12 mouse cellular contexts compared by ENCODE assay signal in genomic region chr2:60864977-60865376, GRCm38 (mm10).
DNase-seq lines count a peak whose midpoint lies in the region; ATAC-seq and TF ChIP-seq lines count a peak whose summit lies in the region.
"Had no signal": no experiment of that assay in that cellular context is flagged by ENCODE, and none has a peak within 500 bp of the region (broad histone marks: within the 10 kb centered on the region; RNA-seq: fewer than 3 reads in every experiment).

No protein-coding gene starts in this region.

- peak; percentile 50 to 58 for DNase-seq in kidney, adult 8-10 months
- no peak for DNase-seq in kidney, postnatal 4 days
- DNase-seq in liver, postnatal 0 days: peak; percentile 40
- DNase-seq in testis, postnatal 10 days (ENCODE audit: low spot score): no peak
- DNase-seq in forebrain, embryonic 14.5 days (ENCODE audit: low spot score): no peak
- DNase-seq in embryo, embryonic 10 days (ENCODE audit: low spot score): no peak
- DNase-seq: cerebellum, postnatal 14 days; layer of hippocampus, adult 9-11 months; right cerebral cortex, postnatal 25 days had no signal

- peak; percentile 77 for ATAC-seq in intestine, embryonic 15.5 days
- peak; percentile 68 for ATAC-seq in liver, postnatal 0 days
- ATAC-seq in forebrain, embryonic 14.5 days: no peak
- ATAC-seq: midbrain, embryonic 16.5 days had no signal

- H3K4me3 ChIP-seq in bone marrow macrophage, adult 2 months (ENCODE audit: insufficient read depth, low read length): no peak overlapping the region
- H3K4me3 ChIP-seq in intestine, embryonic 15.5 days (replicated peaks): no peak overlapping the region
- no peak overlapping the region for H3K4me3 ChIP-seq in liver, postnatal 0 days (ENCODE audit: low read depth, low read length)
- no peak overlapping the region for H3K4me3 ChIP-seq in forebrain, embryonic 14.5 days (ENCODE audit: low read depth, low read length)

- peak overlapping the region; percentile 17; the same call in 1 of the 2 replicates for H3K27ac ChIP-seq in bone marrow macrophage, adult 2 months (ENCODE audit: insufficient read depth, low read depth, low read length)
- no peak overlapping the region for H3K27ac ChIP-seq in intestine, embryonic 15.5 days
- peak overlapping the region; percentile 90 for H3K27ac ChIP-seq in liver, postnatal 0 days (ENCODE audit: low read depth)
- H3K27ac ChIP-seq in forebrain, embryonic 14.5 days (ENCODE audit: low read depth, low read length): no peak overlapping the region

- H3K27me3 ChIP-seq in intestine, embryonic 15.5 days (replicated peaks): no peaks in the 10 kb centered on the region
- H3K27me3 ChIP-seq in liver, postnatal 0 days (ENCODE audit: insufficient read depth, low read length): no peaks in the 10 kb centered on the region
- H3K27me3 ChIP-seq in forebrain, embryonic 14.5 days (replicated peaks; ENCODE audit: control insufficient read depth, insufficient read depth, low read length): no peaks in the 10 kb centered on the region

- no peak for TF ChIP-seq POLR2A in bone marrow macrophage, adult 2 months (IDR thresholded peaks at IDR 0.05; ENCODE audit: borderline replicate concordance, low read depth, low read length)

- WGBS in intestine, embryonic 15.5 days: 14% methylated on average over 5 of the region's 5 CpGs
- 28% methylated on average over 5 of the region's 5 CpGs for WGBS in liver, postnatal 0 days (ENCODE audit: insufficient replicate concordance)
- WGBS in forebrain, embryonic 14.5 days: 72% methylated on average over 5 of the region's 5 CpGs

- no peak overlapping the region for H3K9ac ChIP-seq in intestine, embryonic 15.5 days
- H3K9ac ChIP-seq in liver, postnatal 0 days (replicated peaks): peak overlapping the region; percentile 53; the same call in 1 of the 2 replicates
- H3K9ac ChIP-seq in forebrain, embryonic 14.5 days (ENCODE audit: low read length): no peak overlapping the region

- H3K9me3 ChIP-seq in intestine, embryonic 15.5 days: no peaks in the 10 kb centered on the region
- H3K9me3 ChIP-seq in liver, postnatal 0 days (ENCODE audit: low read length): no peaks in the 10 kb centered on the region
- H3K9me3 ChIP-seq in forebrain, embryonic 14.5 days (replicated peaks; ENCODE audit: control insufficient read depth, low read length): no peaks in the 10 kb centered on the region

- peaks cover 47% of the 10 kb centered on the region for H3K4me1 ChIP-seq in bone marrow macrophage, adult 2 months (ENCODE audit: control insufficient read depth, insufficient read depth, low read length)
- H3K4me1 ChIP-seq in intestine, embryonic 15.5 days (replicated peaks): peaks cover 24% of the 10 kb centered on the region; the same call in 1 of the 2 replicates
- H3K4me1 ChIP-seq in liver, postnatal 0 days (ENCODE audit: insufficient read depth): peaks cover 43% of the 10 kb centered on the region
- no peaks in the 10 kb centered on the region for H3K4me1 ChIP-seq in forebrain, embryonic 14.5 days (ENCODE audit: control insufficient read depth, insufficient read depth, low read length)

- H3K4me2 ChIP-seq in intestine, embryonic 15.5 days (replicated peaks): no peak overlapping the region
- H3K4me2 ChIP-seq in liver, postnatal 0 days (ENCODE audit: low read depth, low read length): peak overlapping the region; percentile 40
- no peak overlapping the region for H3K4me2 ChIP-seq in forebrain, embryonic 14.5 days (ENCODE audit: low read length)

- H3K36me3 ChIP-seq in intestine, embryonic 15.5 days: no peaks in the 10 kb centered on the region
- H3K36me3 ChIP-seq in liver, postnatal 0 days (replicated peaks; ENCODE audit: insufficient read depth, low read length): no peaks in the 10 kb centered on the region
- H3K36me3 ChIP-seq in forebrain, embryonic 14.5 days (ENCODE audit: control insufficient read depth, insufficient read depth, low read length): no peaks in the 10 kb centered on the region

- TF ChIP-seq CTCF in bone marrow macrophage, adult 2 months (IDR thresholded peaks at IDR 0.05; ENCODE audit: low read depth, low read length): no peak
- no peak for TF ChIP-seq CTCF in liver, postnatal 0 days (IDR thresholded peaks at IDR 0.05; ENCODE audit: low read depth)

- TF ChIP-seq EP300 in liver, postnatal 0 days (IDR thresholded peaks at IDR 0.05; ENCODE audit: low read depth): peak; percentile 39; the same call in 1 of the 2 replicates

Comparison
In these comparisons a context has a peak if more than half of its experiments do, and no peak if none do; other contexts are left out.
1. DNase-seq: peak in kidney, adult 8-10 months (2 of 2) and liver, postnatal 0 days (single experiment); none in kidney, postnatal 4 days (0 of 2), testis, postnatal 10 days (single experiment), forebrain, embryonic 14.5 days (single experiment) and embryo, embryonic 10 days (single experiment).
2. H3K27ac ChIP-seq: peak in bone marrow macrophage, adult 2 months (single experiment) and liver, postnatal 0 days (single experiment); none in intestine, embryonic 15.5 days (single experiment) and forebrain, embryonic 14.5 days (single experiment).